Mouse (Mus musculus) layer of hippocampus, postnatal 25 days (tissue): ENCODE measurements at regions not wholly inside any gene's neighbourhood (a gene's known extent, or its start where the extent isn't known, plus 50 kb on each side); places are given as distances from the start of the nearest gene placed in this dataset.

Experiments used
- DNase-seq, 2 experiments: peaks; one replicate each; pipeline ENCODE4 v3.0.0; 2022; ENCODE audit warnings: mixed read lengths in 2 of 2, low spot score in 1 of 2; ENCODE audit errors: extremely low spot score in 1 of 2

DNA sequence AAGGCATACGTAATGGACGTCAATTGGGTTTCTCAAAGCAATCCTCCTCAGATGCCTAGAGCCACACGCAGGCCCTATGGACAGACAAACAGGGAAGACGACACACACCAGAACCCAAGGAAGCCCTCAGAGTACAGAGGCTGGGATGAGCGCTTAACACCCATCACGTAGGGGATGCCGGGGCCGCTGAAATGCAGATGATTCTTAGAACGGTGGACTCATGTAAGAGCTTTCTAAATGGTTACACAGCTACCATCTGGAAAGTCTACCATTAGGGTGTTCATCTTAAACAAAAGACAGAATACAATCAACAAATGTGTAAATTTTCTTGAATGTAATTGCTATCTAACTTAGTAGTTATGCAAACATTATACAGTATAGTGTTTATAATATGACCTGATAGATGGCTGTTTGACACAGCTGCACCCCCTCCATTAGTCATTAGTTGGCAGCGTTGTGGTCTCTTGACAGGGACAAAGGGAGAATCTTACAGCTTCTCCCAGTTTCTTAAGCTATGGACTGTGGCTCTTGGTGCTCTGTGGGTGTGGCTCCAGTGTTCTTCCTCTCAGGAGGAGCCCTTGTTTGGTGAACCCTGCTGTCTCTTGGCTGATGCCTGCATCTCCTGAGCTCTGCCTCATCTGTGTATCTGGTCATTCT is 259.4 kb upstream of the Runx1 start:
- DNase-seq, result no peak

DNA sequence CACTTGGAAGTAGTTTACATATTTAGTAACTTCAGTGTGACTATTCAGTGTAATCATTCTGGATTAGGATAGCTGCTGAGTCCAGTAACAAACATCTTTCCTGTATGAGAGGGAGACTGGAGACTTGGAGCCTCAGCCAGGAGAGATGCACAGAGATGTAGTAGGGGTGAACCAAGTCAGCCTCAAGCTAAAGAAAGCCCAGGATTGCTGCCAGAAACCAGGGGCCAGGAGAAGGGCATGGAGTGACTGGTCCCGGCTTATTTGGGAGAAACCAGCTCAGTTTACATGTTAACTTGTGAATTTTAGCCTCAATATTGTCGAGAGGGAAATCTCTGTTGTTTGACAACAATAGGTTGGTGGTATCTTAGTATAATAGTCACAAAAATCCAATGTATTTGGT is 257.8 kb upstream of the Runx1 start:
- no peak for DNase-seq

DNA sequence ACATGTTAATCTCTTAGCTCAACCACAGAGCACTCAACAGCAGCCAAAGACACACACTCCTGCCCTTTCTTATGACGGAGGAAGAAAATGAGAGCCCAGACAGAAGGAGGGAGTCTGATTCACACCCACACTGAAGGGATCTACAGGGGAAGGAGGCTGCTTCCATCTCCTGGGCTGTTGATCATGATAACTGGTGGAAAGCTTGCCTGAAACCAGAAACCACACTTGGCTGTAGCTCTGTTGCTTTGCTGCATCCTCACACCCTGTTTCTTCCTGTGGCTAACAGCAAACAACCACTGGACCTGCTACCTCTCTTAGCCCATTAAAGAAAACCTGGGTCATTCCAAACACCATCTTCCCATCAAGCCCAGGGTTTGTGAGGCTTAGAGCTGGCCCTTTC is 257.2 kb upstream of the Runx1 start:
- no peak for DNase-seq

DNA sequence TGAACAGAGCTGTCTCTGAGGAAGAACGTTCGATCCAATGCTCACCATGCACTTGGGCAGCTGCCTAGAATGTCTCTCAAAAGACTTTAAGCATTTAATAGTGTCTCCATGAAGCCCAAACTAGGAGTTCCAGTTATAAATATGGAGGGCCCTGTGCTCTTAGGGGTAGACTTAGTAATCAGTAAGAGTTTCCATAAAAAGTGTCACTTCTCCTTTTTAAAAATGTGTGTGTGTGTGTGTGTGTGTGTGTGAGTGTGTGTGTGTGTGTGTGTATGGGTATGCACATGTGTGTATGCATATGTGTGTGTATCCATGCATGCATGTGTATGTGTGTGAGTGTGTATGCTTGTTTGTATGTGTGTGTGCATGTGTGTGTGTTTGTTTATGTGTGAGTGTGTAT is 255.6 kb upstream of the Runx1 start:
- no peak for DNase-seq

DNA sequence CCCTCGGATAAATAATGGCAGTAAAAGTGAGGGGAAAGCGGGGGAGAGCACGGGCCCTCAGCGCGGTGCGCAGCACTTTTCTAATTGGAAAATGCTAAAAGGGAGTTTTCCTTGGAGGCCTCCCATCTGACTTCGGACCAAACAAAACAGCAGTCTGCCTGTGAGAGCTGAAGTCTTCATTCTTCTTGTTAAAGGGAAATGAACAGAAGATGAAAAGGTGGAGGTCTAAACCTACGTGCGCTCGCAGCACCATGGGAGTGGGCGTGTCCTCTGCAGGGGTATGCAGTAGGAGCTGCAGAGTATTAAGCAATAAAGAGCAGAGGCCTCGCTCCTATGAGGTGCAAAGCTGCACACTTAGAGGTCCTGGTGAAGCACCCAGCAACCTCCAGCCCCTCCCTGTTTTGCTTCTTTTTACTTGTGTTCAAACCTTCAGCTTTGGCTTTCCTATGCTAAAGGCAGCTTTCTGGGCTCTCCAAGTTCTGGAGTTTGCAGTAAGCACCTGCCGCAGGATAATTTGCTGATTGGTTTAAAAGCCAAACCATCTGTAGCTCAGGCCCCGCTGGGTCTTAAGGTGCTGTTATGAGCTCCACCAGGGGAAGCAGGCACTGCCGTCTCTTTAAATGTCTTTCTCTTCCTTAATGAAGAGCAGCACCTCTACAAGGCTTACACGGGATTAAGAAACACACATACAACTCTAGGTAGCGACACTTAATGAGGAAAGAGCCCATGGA is 253.9 kb upstream of the Runx1 start:
- DNase-seq, result peak in 1 of 2 experiments; percentile 13

DNA sequence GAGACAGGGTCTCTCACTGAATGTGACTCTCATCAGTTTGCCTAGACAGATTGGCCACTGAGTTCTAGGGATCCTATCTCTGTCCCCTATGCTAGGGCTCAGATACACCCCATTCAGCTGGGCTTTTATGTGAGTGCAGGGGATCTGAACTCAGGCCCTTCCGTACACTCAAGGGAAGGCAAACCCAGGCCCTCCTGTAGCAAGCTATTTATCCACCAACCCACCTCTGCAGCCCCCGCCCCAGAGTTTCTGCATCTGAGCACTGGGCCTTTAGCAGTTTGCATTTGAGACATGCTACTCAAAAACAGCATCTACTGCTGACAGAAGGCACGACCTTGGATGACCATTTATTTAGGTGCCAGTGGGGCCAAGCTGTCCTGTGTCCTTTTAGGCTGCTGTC is 253.0 kb upstream of the Runx1 start:
- no peak for DNase-seq

DNA sequence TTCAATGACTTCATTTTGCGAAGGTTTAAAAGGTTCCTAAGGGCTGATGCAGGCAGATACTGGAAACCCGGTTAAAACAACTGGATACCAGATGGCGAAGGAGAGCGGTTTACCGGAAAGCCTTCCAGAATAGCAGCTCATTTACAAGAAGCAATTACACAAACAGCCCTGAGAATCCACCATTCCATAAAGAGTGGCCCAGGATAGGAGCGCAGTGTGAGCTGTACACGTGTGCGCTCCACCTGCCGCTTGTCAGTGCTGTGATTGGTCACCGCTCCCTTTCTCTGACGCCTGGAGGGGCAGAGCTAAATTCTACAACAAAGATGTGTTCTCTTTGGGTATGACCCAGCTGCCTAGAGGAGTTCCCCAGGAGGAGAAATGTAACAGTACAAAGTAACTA is 249.5 kb upstream of the Runx1 start:
- DNase-seq, result no peak

DNA sequence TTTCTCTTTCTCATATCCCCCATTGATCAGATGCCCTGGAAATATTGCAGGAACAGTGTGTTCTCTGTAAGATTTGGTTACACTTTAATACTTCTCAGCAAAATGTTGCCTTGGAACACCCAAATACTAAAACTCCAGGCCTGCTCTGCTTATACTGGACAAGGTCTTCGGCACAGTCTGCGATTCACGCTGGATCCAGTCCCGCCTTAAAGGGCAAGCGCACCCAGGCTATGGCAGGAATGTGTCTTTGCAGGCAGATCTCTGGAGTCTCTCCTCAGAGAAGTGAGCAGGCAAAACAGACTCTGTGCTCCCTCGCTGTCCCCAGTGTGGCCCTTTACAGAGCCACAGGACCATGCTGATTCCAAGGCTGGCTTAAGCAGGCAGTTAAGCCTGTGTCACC is 246.2 kb upstream of the Runx1 start:
- no peak for DNase-seq

DNA sequence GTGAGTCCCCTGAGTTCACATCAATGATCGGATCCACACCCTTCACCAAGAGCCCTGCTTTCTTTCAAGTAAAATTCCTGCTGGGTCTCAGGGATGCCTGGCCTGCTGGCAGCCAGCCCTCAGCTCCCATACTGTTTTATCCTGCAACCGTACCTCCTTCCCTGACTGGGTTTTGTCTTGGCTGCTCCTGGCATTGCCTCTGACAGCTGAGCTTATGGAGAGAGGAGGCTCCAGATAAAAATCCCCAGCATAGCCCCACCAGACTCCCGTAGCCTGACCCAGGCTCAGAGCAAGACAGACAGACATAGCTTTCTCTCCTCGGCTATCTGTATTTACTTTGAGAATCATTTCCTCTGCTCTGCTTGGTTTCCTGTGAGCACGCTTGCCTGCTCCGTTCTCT is 245.8 kb upstream of the Runx1 start:
- no peak for DNase-seq

DNA sequence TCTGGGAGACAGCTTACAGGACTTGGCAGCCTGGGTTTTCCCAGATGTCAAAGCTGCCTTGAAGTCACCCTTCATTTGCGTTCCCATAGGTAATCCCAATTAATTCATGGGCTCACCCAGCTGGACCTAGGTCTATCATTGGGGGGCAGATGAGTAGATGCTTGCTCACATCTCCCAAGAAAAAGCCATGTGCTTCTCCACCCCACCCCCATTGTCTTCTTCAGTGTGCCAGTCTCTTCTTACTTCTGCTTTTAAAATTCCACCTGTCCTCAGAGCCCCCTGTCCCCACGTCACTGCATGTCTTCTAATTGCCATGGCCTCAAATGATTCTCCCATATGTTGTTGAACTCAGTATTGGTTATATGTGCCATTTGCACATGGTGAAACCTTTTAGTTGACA is 240.9 kb upstream of the Runx1 start:
- DNase-seq, result no peak

DNA sequence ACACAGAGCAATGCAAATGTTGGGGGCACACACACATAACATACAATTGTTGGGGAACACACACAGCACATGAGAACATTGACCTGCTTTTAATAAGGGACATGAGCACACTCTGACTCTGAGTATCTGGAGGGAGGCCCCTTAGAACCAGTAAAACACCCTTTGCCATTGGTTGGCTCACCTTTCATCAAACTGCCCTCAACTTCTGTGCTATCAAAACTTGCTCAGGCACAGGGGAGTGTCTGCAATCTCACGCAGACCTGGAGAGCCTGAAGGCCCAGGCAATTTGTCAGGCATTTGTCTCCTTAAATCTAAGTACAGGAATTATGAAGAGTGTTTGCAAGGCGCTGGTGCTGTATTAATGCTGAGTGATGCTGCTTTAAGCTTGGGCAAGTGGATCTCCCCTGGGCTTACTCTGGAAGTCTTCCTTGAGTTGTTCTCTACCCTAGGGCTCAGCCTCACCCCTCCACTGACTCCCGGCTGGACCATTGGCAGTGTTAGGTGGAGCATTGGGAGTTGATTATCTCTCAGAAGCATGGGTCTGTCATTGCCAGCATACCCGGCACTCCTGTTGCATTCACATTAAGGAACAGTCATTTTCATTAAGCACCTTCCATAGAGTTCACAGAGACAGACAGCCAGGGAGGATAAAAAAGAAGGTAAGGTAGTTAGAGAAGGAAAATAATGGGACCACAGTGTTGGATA is 235.7 kb upstream of the Runx1 start:
- no peak for DNase-seq

DNA sequence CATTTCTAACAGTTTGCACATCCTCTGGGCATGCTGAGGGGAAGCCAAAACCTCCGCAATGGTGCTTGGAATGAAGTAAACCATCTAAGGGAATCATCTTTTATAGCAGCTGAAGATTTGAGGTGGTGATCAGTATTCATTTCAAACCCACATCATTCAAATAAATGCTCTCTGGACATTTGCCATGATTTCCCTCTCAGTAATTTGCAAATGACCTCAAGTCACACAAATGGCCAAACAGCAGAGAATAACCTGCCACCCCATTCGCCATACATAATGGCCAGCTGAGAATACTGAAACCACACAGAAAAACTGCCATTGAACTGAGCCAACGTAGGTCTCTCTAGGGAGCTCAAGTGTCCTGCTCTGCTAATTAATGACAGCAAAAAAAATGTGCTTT is 230.3 kb upstream of the Runx1 start:
- no peak for DNase-seq

DNA sequence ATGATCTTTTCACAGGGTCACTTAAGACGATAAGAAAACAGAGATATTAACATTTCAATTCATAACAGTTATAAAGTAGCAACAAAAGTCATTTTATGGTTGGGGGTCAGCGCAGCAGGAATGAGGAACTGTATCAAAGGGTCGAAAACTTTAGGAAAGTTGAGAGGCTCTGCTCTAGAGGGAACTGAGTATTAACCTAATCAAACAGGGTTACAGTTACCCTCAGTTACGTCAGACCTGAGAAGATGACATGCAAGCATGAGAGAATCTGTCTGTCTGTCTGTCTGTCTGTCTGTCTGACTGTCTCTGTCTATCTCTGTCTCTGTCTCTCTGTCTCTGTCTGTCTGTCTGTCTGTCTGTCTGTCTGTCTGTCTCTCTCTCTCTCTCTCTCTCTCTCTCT is 229.6 kb upstream of the Runx1 start:
- DNase-seq, result no peak

DNA sequence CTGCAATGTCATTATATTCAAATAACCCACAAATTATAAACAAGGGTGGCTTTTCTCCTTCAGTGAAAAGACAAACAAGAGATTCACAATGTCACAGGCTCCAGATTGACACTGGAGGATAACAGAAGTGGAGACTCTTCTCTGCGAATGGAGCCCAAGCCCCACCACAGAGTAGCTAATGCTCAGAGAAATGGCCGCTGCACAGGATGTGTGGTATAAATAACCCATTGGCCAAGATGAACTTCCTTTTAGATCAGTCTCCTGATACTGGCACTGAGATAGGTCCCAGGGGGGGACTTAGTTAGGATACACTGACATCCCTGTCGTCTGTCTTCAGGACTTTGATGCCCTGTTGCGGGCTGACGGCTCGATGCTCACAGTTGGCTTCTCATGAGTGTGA is 225.3 kb upstream of the Runx1 start:
- DNase-seq, result no peak

DNA sequence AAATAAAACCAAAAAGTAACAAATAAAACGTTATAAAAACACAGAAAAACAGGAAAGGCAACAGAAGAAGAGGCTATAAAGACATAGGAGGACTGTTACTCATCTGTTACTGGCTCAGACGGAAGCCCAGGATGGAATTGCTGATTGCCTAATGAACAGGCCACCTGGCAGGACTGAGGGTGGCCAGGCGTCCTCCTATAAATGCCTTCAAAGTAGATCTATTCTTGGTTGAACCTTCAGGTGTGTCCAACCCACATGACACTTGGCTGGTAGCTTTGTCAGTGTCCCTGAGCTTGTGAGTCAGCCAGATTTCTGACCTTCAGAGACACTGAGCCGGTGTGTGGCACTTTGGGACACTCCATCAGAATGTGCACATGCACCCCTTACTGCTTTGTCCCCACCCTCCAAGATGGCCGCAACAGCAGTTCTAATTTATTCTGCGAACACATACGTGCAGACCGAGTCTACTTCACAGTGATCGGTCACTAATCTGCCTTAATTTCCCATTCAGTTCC is 222.5 kb upstream of the Runx1 start:
- no peak for DNase-seq

DNA sequence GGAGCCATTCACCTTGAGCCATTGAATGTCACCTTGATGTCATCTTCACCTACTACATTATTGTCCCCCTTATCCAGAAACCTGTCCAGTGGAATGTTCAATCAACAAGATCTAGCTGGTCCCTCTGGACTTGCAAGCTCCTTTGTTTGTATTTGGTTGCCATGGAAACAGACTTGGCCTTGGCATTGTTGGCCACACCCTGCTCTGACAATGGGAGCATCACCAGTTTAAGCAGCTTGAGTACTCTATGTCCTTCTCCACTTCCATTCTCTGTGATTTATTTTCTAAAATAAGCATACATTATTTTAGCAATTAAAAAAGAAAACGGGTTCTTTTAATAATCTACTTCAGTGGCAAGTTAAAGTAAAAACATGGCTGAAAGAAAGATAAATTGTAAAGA is 221.6 kb upstream of the Runx1 start:
- no peak for DNase-seq

DNA sequence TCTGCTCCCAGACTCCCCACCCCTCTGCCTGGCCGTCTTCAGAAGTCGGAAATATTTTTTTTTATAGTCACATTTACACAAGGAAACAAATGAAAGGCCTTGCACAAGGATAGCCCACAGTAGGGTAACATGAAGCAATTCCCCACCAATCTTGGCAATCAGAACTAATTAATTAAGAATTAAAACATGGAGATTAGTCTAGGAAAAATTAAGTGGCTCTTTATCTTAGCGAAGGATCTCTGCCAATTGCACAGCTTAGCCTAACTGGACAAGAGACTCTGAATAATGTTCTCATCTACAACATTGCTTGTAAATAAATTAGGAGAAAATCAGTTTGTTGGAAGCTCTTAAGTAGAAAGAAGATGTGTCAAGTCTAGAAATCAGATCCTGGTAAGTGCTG is 220.3 kb upstream of the Runx1 start:
- no peak for DNase-seq

DNA sequence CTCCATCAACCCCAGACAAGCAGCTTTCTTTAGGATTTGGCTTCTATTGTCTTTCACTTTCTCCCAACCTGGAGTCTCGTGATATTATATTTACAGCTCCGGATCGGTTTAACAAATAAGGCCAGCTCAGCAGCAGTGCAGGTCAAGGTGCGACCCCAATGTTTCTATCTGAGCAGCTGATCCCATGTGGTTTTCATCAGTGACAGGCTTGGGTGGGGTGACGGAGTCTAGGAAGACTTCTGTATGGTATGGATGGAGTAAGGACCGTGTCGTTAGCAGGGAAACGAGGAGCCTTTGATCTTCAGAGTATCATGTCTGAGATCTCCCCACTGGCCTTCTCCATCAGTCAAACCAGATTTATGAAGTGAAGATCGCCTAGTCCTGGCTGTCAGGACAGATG is 217.4 kb upstream of the Runx1 start:
- DNase-seq, result no peak

DNA sequence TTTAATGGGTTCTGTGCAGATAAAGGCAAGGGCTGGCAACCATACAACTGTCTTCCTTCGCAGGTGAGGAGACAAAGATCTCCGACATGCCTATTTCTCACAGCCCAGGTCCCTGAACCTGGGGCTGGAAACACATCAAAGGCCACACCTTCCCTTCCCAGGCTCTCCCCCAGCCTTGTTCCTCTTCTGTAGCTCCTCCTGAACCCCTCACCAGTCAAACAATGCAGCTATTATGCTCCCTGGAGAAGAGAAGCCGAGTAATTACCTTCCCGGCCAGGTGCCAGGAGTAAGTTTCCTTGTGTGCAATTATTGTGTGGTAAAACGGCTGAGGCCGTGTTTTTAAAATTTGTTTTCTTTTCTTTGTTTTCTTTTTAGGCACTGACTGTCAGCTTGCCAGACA is 217.0 kb upstream of the Runx1 start:
- DNase-seq, result no peak

DNA sequence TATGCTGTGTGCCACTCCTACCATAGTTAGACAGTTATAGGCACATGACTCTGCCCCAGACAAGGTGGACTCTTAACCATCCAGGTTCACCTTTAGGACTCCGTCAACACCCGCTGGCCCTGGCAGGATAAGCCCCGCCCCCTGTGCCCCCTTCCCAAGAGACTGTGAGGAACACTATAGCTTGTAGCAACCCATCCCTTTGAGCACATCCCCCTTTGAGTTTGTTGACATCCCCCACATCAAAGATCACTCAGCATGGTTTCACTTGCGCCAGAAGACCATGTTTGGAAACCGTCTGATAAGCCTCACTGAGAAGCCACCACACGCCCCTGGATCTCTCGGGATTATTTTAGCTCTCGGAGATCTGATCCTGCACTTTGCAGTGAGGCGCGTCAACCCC is 216.5 kb upstream of the Runx1 start:
- no peak for DNase-seq

DNA sequence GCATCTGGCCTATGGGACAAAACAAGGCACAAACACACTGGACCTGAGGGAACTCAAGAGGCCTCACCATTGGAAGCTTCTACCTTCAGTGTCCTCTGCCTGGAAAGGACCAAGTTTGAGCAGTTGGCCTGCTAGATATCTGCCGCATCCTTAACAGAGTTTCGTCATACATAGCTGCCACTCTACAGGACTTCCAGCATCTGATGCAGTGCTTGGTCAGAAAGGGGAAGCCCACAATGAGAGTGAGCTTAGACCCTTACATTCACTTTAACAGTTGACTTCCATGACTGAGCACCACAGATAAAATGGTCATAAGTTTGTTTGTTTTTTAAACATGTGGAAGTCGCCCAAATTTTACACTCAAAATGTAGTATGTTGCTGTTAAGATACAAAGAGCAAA is 215.9 kb upstream of the Runx1 start:
- no peak for DNase-seq

DNA sequence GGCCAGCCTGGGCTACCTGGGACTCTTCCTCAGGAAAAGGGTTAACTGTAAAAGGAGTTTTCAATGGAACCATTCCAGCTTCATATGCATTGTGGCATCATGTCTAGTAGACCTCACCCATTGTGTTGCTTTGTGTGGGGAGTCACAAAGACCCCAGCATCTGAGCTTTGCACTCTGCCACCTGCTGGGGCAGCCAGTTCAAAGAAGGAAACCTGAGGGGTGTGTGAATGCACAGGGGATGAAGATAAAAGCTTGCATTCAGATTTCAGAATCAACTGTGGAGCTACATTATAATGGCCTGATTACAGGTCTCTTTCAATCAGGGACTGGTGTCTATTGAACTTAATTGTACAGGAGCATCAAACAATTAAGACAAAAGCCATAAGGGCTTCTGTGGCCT is 215.4 kb upstream of the Runx1 start:
- DNase-seq, result no peak
